Mouse (Mus musculus): Measurements from ENCODE around the gene Htr3a. TPM values are rescaled to one million over a fixed set of nuclear protein-coding genes. Genes with fewer than 3 reads are reported as not detected.
A peak's percentile ranks its signal among the peaks of the same experiment; 100 is the strongest.

The Htr3a gene
- not detected in 2 replicates for total RNA-seq (2017)

- peak in 1 of 2 experiments; percentile 42; a peak in 1 of 4 replicates for ATAC-seq (replicated peaks in 1 of 2; ENCODE audit: insufficient read depth in 1 of 2, low FRiP score in 2 of 2, low TSS enrichment in 1 of 2, low read depth in 1 of 2, poor library complexity in 2 of 2, severe bottlenecking in 2 of 2)
Observed at GRCm38 (mm10) chr9:48910885-48911537, at the start of gene Htr3a. Gene Htr3a (minus strand): TSS chr9:48911099.

GRCm38 (mm10) chr9:48947565-48947964, 36.7 kb upstream of the Htr3a start:
- ATAC-seq (replicated peaks in 1 of 2; ENCODE audit: insufficient read depth in 1 of 2, low FRiP score in 2 of 2, low TSS enrichment in 1 of 2, low read depth in 1 of 2, poor library complexity in 2 of 2, severe bottlenecking in 2 of 2) = no peak

GRCm38 (mm10) chr9:48942349-48942748, 31.4 kb upstream of the Htr3a start:
- ATAC-seq (replicated peaks in 1 of 2; ENCODE audit: insufficient read depth in 1 of 2, low FRiP score in 2 of 2, low TSS enrichment in 1 of 2, low read depth in 1 of 2, poor library complexity in 2 of 2, severe bottlenecking in 2 of 2) = no peak

- no peak for ATAC-seq (replicated peaks in 1 of 2; ENCODE audit: insufficient read depth in 1 of 2, low FRiP score in 2 of 2, low TSS enrichment in 1 of 2, low read depth in 1 of 2, poor library complexity in 2 of 2, severe bottlenecking in 2 of 2)
Observed at GRCm38 (mm10) chr9:48929436-48929835, 18.5 kb upstream of the Htr3a start.

GRCm38 (mm10) chr9:48928781-48929180, 17.9 kb upstream of the Htr3a start:
- ATAC-seq (replicated peaks in 1 of 2; ENCODE audit: insufficient read depth in 1 of 2, low FRiP score in 2 of 2, low TSS enrichment in 1 of 2, low read depth in 1 of 2, poor library complexity in 2 of 2, severe bottlenecking in 2 of 2) = no peak

- no peak for ATAC-seq (replicated peaks in 1 of 2; ENCODE audit: insufficient read depth in 1 of 2, low FRiP score in 2 of 2, low TSS enrichment in 1 of 2, low read depth in 1 of 2, poor library complexity in 2 of 2, severe bottlenecking in 2 of 2)
Observed at GRCm38 (mm10) chr9:48916011-48916788, 5.3 kb upstream of the Htr3a start.

GRCm38 (mm10) chr9:48904421-48904820, 6.5 kb downstream of the Htr3a start:
- ATAC-seq (replicated peaks in 1 of 2; ENCODE audit: insufficient read depth in 1 of 2, low FRiP score in 2 of 2, low TSS enrichment in 1 of 2, low read depth in 1 of 2, poor library complexity in 2 of 2, severe bottlenecking in 2 of 2) = no peak

- ATAC-seq (replicated peaks in 1 of 2; ENCODE audit: insufficient read depth in 1 of 2, low FRiP score in 2 of 2, low TSS enrichment in 1 of 2, low read depth in 1 of 2, poor library complexity in 2 of 2, severe bottlenecking in 2 of 2) = no peak
Observed at GRCm38 (mm10) chr9:48903766-48904165, 7.1 kb downstream of the Htr3a start.

GRCm38 (mm10) chr9:48898551-48898950, 12.3 kb downstream of the Htr3a start:
- no peak for ATAC-seq (replicated peaks in 1 of 2; ENCODE audit: insufficient read depth in 1 of 2, low FRiP score in 2 of 2, low TSS enrichment in 1 of 2, low read depth in 1 of 2, poor library complexity in 2 of 2, severe bottlenecking in 2 of 2)

- no peak for ATAC-seq (replicated peaks in 1 of 2; ENCODE audit: insufficient read depth in 1 of 2, low FRiP score in 2 of 2, low TSS enrichment in 1 of 2, low read depth in 1 of 2, poor library complexity in 2 of 2, severe bottlenecking in 2 of 2)
Observed at GRCm38 (mm10) chr9:48895819-48896536, 14.9 kb downstream of the Htr3a start.

- ATAC-seq (replicated peaks in 1 of 2; ENCODE audit: insufficient read depth in 1 of 2, low FRiP score in 2 of 2, low TSS enrichment in 1 of 2, low read depth in 1 of 2, poor library complexity in 2 of 2, severe bottlenecking in 2 of 2) = no peak
Observed at GRCm38 (mm10) chr9:48894755-48895154, 16.1 kb downstream of the Htr3a start.

- ATAC-seq (replicated peaks in 1 of 2; ENCODE audit: insufficient read depth in 1 of 2, low FRiP score in 2 of 2, low TSS enrichment in 1 of 2, low read depth in 1 of 2, poor library complexity in 2 of 2, severe bottlenecking in 2 of 2) = peak; percentile 34 to 43; a peak in 2 of 4 replicates
Observed at GRCm38 (mm10) chr9:48893986-48894385, 16.9 kb downstream of the Htr3a start.

- no peak for ATAC-seq (replicated peaks in 1 of 2; ENCODE audit: insufficient read depth in 1 of 2, low FRiP score in 2 of 2, low TSS enrichment in 1 of 2, low read depth in 1 of 2, poor library complexity in 2 of 2, severe bottlenecking in 2 of 2)
Observed at GRCm38 (mm10) chr9:48889093-48889492, 21.8 kb downstream of the Htr3a start.

GRCm38 (mm10) chr9:48872896-48873295, 38.0 kb downstream of the Htr3a start:
- ATAC-seq (replicated peaks in 1 of 2; ENCODE audit: insufficient read depth in 1 of 2, low FRiP score in 2 of 2, low TSS enrichment in 1 of 2, low read depth in 1 of 2, poor library complexity in 2 of 2, severe bottlenecking in 2 of 2) = no peak

- no peak for ATAC-seq (replicated peaks in 1 of 2; ENCODE audit: insufficient read depth in 1 of 2, low FRiP score in 2 of 2, low TSS enrichment in 1 of 2, low read depth in 1 of 2, poor library complexity in 2 of 2, severe bottlenecking in 2 of 2)
Observed at GRCm38 (mm10) chr9:48866523-48867121, 44.3 kb downstream of the Htr3a start.

- ATAC-seq (replicated peaks in 1 of 2; ENCODE audit: insufficient read depth in 1 of 2, low FRiP score in 2 of 2, low TSS enrichment in 1 of 2, low read depth in 1 of 2, poor library complexity in 2 of 2, severe bottlenecking in 2 of 2) = no peak
Observed at GRCm38 (mm10) chr9:48865235-48865634, 45.7 kb downstream of the Htr3a start.

GRCm38 (mm10) chr9:48861481-48861880, 49.4 kb downstream of the Htr3a start:
- ATAC-seq (replicated peaks in 1 of 2; ENCODE audit: insufficient read depth in 1 of 2, low FRiP score in 2 of 2, low TSS enrichment in 1 of 2, low read depth in 1 of 2, poor library complexity in 2 of 2, severe bottlenecking in 2 of 2) = no peak

GRCm38 (mm10) chr9:48860526-48860845, 50.4 kb downstream of the Htr3a start:
- peak; percentile 77 to 86; a peak in 3 of 4 replicates for ATAC-seq (replicated peaks in 1 of 2; ENCODE audit: insufficient read depth in 1 of 2, low FRiP score in 2 of 2, low TSS enrichment in 1 of 2, low read depth in 1 of 2, poor library complexity in 2 of 2, severe bottlenecking in 2 of 2)

Data from hematopoietic stem cell, adult 5-6 weeks (primary cell).